8 mouse cellular contexts compared by ENCODE assay signal in genomic region chr14:67613221-67613620, GRCm38 (mm10).
DNase-seq lines count a peak whose midpoint lies in the region; ATAC-seq and TF ChIP-seq lines count a peak whose summit lies in the region.

No protein-coding gene starts in this region.

- peak overlapping the region; percentile 58 for H3K4me2 ChIP-seq in intestine, postnatal 0 days (replicated peaks; ENCODE audit: low read depth)
- H3K4me2 ChIP-seq in lung, postnatal 0 days (replicated peaks; ENCODE audit: low read depth, low read length) = peak overlapping the region; percentile 47

- H3K27ac ChIP-seq in intestine, postnatal 0 days (ENCODE audit: low read depth, low read length) = no peak overlapping the region
- H3K27ac ChIP-seq in lung, postnatal 0 days (ENCODE audit: low read length) = no peak overlapping the region

- 43% methylated on average over 14 of the region's 14 CpGs for WGBS in intestine, postnatal 0 days
- 10% methylated on average over 14 of the region's 14 CpGs for WGBS in lung, postnatal 0 days

- no peaks in the 10 kb centered on the region for H3K36me3 ChIP-seq in intestine, postnatal 0 days (ENCODE audit: control insufficient read depth, insufficient read depth)
- no peaks in the 10 kb centered on the region for H3K36me3 ChIP-seq in lung, postnatal 0 days (ENCODE audit: insufficient read depth, low read length)

- peak overlapping the region; percentile 28 for H3K4me3 ChIP-seq in intestine, postnatal 0 days (ENCODE audit: low read depth, low read length)
- peak overlapping the region; percentile 23 for H3K4me3 ChIP-seq in lung, postnatal 0 days (ENCODE audit: low read depth, low read length)

- no peaks in the 10 kb centered on the region for H3K4me1 ChIP-seq in intestine, postnatal 0 days (replicated peaks; ENCODE audit: control insufficient read depth, insufficient read depth, low read length)
- H3K4me1 ChIP-seq in lung, postnatal 0 days (ENCODE audit: insufficient read depth, low read depth, low read length) = no peaks in the 10 kb centered on the region

- peak; percentile 35 to 44 for DNase-seq in cerebellum, postnatal 10 days
- no peak for DNase-seq in cerebellum, adult 18-20 months
- DNase-seq in gastrocnemius, adult 8-10 months (ENCODE audit: low spot score in 2 of 2) = peak; percentile 9 to 18
- peak; percentile 12 for DNase-seq in lung, postnatal 0 days (ENCODE audit: low spot score)
- no peak for DNase-seq in frontal cortex, adult 2 months (ENCODE audit: extremely low spot score in 1 of 2, low spot score in 1 of 2)
- DNase-seq in left cerebral cortex, adult 8-10 months (ENCODE audit: low spot score in 2 of 2) = no peak
- DNase-seq in urinary bladder, postnatal 36 days (ENCODE audit: low spot score in 2 of 2) = no peak

- no peak for TF ChIP-seq EP300 in lung, postnatal 0 days (IDR thresholded peaks at IDR 0.05)

- no peak for ATAC-seq in intestine, postnatal 0 days
- no peak for ATAC-seq in lung, postnatal 0 days

- no peak for TF ChIP-seq CTCF in intestine, postnatal 0 days (IDR thresholded peaks at IDR 0.05; ENCODE audit: low read depth)
- TF ChIP-seq CTCF in lung, postnatal 0 days (IDR thresholded peaks at IDR 0.05) = no peak

- H3K27me3 ChIP-seq in intestine, postnatal 0 days (replicated peaks; ENCODE audit: control insufficient read depth, insufficient read depth, low read length) = no peaks in the 10 kb centered on the region
- no peaks in the 10 kb centered on the region for H3K27me3 ChIP-seq in lung, postnatal 0 days (replicated peaks; ENCODE audit: insufficient read depth, low read length)

- no peak overlapping the region for H3K9ac ChIP-seq in intestine, postnatal 0 days (ENCODE audit: low read depth, low read length)
- no peak overlapping the region for H3K9ac ChIP-seq in lung, postnatal 0 days (replicated peaks; ENCODE audit: low read depth)

- H3K9me3 ChIP-seq in intestine, postnatal 0 days (ENCODE audit: control insufficient read depth) = no peaks in the 10 kb centered on the region
- H3K9me3 ChIP-seq in lung, postnatal 0 days (ENCODE audit: low read length) = no peaks in the 10 kb centered on the region

Comparison
In these comparisons a context has a peak if more than half of its experiments do, and no peak if none do; other contexts are left out.
1. DNase-seq: peak in cerebellum, postnatal 10 days (2 of 2), gastrocnemius, adult 8-10 months (2 of 2) and lung, postnatal 0 days (single experiment); none in cerebellum, adult 18-20 months (0 of 2), frontal cortex, adult 2 months (0 of 2), left cerebral cortex, adult 8-10 months (0 of 2) and urinary bladder, postnatal 36 days (0 of 2).